Mouse (Mus musculus): ENCODE measurements around the gene Paox. TPM values are rescaled to one million over a fixed set of nuclear protein-coding genes. Genes with fewer than 3 reads are reported as not detected.
"Not testable (repeated sequence)": the region's sequence is repeated elsewhere in the genome, so short reads cannot be mapped to it uniquely, and the experiment has no call there.

Paox gene
- polyA plus RNA-seq, 1 experiment: 3.0 TPM

DNA sequence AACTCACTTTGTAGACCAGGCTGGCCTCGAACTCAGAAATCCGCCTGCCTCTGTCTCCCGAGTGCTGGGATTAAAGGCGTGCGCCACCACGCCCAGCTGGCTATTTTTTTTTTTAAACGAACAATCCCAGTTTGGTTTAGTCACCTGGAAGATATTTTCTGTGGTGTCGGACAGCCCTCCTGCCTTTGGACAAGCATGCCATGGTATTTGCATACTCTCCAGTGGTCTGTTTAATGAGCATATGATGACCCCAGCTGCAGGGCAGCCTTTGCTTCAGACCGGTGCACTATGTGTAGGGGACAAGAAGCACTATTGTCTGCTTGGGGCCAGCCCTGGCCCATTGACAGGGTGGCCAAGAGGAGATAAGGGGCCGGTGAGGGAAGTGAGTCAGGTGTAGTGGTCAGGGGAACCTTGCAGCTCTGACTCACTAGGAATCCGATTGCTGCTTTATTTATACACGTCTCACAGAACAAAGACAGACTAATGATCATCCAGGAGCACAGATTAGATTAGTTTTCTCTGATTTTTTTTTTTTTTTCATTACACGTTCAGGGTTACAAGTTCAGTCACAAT lies 5.8 kb downstream of the Paox start:
- H3K4me1 ChIP-seq (ENCODE audit: control insufficient read depth, insufficient read depth, low read length): peaks cover 9% of the 10 kb centered on the region
- no peak overlapping the region for H3K4me3 ChIP-seq (ENCODE audit: control insufficient read depth, low read depth, low read length)
- H3K36me3 ChIP-seq (ENCODE audit: control insufficient read depth, insufficient read depth, low read length): no peaks in the 10 kb centered on the region
- TF ChIP-seq POLR2A (IDR thresholded peaks at IDR 0.05; ENCODE audit: control insufficient read depth, low read depth, low read length): no peak
- TF ChIP-seq CTCF (IDR thresholded peaks at IDR 0.05; ENCODE audit: control insufficient read depth, insufficient read depth, insufficient replicate concordance, low read depth, low read length): no peak
- no peak overlapping the region for H3K27ac ChIP-seq (ENCODE audit: control insufficient read depth, insufficient read depth, low read depth, low read length)
- no peaks in the 10 kb centered on the region for H3K27me3 ChIP-seq (ENCODE audit: control insufficient read depth, insufficient read depth, low read length)

DNA sequence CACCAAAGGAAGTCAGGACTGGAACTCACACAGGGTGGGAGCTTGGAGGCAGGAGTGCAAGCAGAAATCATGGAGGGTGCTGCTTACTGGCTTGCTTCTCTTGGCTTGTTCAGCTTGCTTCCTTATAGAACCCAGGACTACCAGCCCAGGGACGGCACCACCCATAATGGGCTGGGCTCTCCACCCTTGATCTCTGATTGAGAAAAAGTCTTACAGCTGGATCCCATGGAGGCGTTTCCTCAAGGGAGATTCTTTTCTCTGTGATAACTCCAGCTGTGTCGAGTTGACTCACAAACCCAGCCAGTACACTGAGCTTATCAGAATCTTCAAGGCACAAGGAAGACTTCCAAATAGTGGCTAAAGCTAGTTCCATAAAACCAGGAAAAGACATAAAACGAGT lies 7.2 kb downstream of the Paox start:
- H3K4me1 ChIP-seq (ENCODE audit: control insufficient read depth, insufficient read depth, low read length): peaks cover 11% of the 10 kb centered on the region
- H3K27me3 ChIP-seq (ENCODE audit: control insufficient read depth, insufficient read depth, low read length): no peaks in the 10 kb centered on the region
- H3K36me3 ChIP-seq (ENCODE audit: control insufficient read depth, insufficient read depth, low read length): no peaks in the 10 kb centered on the region
- TF ChIP-seq POLR2A (IDR thresholded peaks at IDR 0.05; ENCODE audit: control insufficient read depth, low read depth, low read length) (no peak), CTCF (IDR thresholded peaks at IDR 0.05; ENCODE audit: control insufficient read depth, insufficient read depth, insufficient replicate concordance, low read depth, low read length) (no peak)
- H3K27ac ChIP-seq (ENCODE audit: control insufficient read depth, insufficient read depth, low read depth, low read length): no peak overlapping the region
- H3K4me3 ChIP-seq (ENCODE audit: control insufficient read depth, low read depth, low read length): no peak overlapping the region

DNA sequence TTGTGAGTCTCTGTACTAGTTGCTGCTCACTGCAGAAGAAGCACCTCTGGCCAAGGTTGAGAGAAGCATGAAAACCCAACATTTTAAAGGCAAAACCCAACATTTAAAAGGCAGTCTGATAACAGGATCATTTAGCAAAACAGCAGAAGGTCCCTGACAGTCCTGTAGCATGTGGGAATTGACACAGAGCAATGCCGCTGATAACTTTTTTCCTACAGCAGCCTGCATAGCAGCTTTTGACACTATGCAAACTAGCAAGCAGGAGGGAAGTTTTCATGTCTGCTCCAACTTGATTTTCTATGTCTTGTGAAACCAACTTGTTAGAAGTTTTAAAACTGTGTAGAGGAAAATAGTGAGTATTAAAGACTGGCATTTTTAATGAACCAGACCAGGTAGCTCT lies 8.8 kb downstream of the Paox start:
- no peaks in the 10 kb centered on the region for H3K36me3 ChIP-seq (ENCODE audit: control insufficient read depth, insufficient read depth, low read length)
- TF ChIP-seq POLR2A (IDR thresholded peaks at IDR 0.05; ENCODE audit: control insufficient read depth, low read depth, low read length) (no peak), CTCF (IDR thresholded peaks at IDR 0.05; ENCODE audit: control insufficient read depth, insufficient read depth, insufficient replicate concordance, low read depth, low read length) (no peak)
- H3K27ac ChIP-seq (ENCODE audit: control insufficient read depth, insufficient read depth, low read depth, low read length): no peak overlapping the region
- H3K27me3 ChIP-seq (ENCODE audit: control insufficient read depth, insufficient read depth, low read length): no peaks in the 10 kb centered on the region
- peaks cover 11% of the 10 kb centered on the region for H3K4me1 ChIP-seq (ENCODE audit: control insufficient read depth, insufficient read depth, low read length)
- H3K4me3 ChIP-seq (ENCODE audit: control insufficient read depth, low read depth, low read length): no peak overlapping the region

DNA sequence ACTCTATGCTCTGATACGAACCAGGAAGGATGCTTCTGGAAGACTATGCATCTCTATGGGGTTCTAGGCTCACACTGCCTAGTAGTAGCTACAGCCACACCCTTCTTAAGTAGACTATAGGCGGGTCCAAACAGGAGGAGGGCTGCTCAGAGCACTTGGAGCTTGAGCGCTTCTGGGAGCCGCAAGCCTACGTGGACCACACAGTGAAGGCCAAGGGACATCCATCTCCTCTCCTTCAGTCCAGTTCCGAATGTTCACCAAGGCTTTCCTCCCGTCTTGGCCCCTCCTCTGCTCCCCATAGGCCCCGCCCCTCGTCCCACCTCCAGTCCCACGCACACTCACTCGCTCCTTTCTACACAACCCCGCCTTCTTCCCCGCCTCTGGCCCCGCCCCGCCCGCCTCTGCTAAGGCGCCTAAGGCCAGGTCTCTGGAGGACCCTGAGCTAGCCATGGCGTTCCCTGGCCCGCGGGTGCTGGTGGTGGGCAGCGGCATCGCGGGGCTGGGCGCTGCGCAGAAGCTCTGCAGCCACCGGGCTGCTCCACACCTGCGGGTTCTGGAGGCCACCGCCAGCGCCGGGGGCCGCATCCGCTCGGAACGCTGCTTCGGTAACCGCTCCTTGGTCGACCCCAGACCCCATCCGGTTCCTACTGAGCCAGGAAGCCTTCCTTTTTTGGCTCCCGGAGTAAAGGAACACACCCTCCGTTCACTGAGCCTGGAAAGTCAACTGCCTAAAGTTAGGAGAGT lies 9.9 kb downstream of the Paox start:
- no peaks in the 10 kb centered on the region for H3K27me3 ChIP-seq (ENCODE audit: control insufficient read depth, insufficient read depth, low read length)
- H3K27ac ChIP-seq (ENCODE audit: control insufficient read depth, insufficient read depth, low read depth, low read length): peak overlapping the region; percentile 47
- TF ChIP-seq POLR2A (IDR thresholded peaks at IDR 0.05; ENCODE audit: control insufficient read depth, low read depth, low read length) (0 out of 2 replicates have a peak, but pooled peaks have one; percentile 48), CTCF (IDR thresholded peaks at IDR 0.05; ENCODE audit: control insufficient read depth, insufficient read depth, insufficient replicate concordance, low read depth, low read length) (no peak)
- peaks cover 11% of the 10 kb centered on the region for H3K4me1 ChIP-seq (ENCODE audit: control insufficient read depth, insufficient read depth, low read length)
- H3K4me3 ChIP-seq (ENCODE audit: control insufficient read depth, low read depth, low read length): peak overlapping the region; percentile 71
- H3K36me3 ChIP-seq (ENCODE audit: control insufficient read depth, insufficient read depth, low read length): no peaks in the 10 kb centered on the region

DNA sequence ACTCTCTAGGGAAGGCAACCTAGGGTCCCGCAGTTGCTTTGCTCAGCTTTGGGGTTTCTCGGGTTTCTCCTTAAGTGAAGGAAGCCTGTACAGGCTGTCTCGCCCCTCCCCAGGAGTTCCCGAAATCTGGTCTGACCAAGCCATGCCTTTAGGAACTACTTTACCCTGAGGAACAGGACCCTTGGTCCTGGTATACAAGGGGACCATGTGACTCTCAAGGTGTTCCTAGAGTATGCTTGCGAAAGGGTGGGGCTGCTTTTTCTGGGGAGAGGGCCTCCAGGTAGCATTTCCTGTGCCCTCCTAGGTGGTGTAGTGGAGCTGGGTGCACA lies 10.4 kb downstream of the Paox start:
- Histone ChIP-seq H3K4me3 (ENCODE audit: control insufficient read depth, low read depth, low read length) (peak overlapping the region; percentile 71), H3K4me1 (ENCODE audit: control insufficient read depth, insufficient read depth, low read length) (peaks cover 11% of the 10 kb centered on the region), H3K27ac (ENCODE audit: control insufficient read depth, insufficient read depth, low read depth, low read length) (peak overlapping the region; percentile 47; the same call in 1 of the 2 replicates), H3K36me3 (ENCODE audit: control insufficient read depth, insufficient read depth, low read length) (no peaks in the 10 kb centered on the region), H3K27me3 (ENCODE audit: control insufficient read depth, insufficient read depth, low read length) (no peaks in the 10 kb centered on the region)
- TF ChIP-seq CTCF (IDR thresholded peaks at IDR 0.05; ENCODE audit: control insufficient read depth, insufficient read depth, insufficient replicate concordance, low read depth, low read length): no peak
- TF ChIP-seq POLR2A (IDR thresholded peaks at IDR 0.05; ENCODE audit: control insufficient read depth, low read depth, low read length): no peak

DNA sequence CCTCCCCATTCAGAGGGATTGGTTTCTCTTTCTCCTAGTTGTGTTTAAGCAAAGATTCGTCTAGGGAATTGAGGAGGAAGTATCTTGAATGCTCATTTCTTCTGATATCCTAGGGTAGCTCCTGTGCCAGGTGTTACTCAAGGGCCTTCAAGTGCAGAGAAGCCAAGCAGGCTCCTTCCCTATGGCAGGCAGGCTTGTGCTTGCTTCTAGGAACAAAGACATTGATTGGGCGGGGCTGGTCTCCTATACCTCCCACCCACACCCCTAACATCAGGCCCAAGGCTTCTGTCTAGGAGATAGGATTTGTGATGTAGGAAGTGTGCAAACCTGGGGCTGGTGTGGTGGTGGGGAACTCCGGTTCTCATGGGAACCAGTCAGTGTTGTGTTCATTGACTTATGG lies 11.3 kb downstream of the Paox start:
- Histone ChIP-seq H3K27ac (ENCODE audit: control insufficient read depth, insufficient read depth, low read depth, low read length) (no peak overlapping the region), H3K36me3 (ENCODE audit: control insufficient read depth, insufficient read depth, low read length) (no peaks in the 10 kb centered on the region), H3K4me1 (ENCODE audit: control insufficient read depth, insufficient read depth, low read length) (peaks cover 11% of the 10 kb centered on the region), H3K27me3 (ENCODE audit: control insufficient read depth, insufficient read depth, low read length) (no peaks in the 10 kb centered on the region), H3K4me3 (ENCODE audit: control insufficient read depth, low read depth, low read length) (no peak overlapping the region)
- no peak for TF ChIP-seq CTCF (IDR thresholded peaks at IDR 0.05; ENCODE audit: control insufficient read depth, insufficient read depth, insufficient replicate concordance, low read depth, low read length)
- TF ChIP-seq POLR2A (IDR thresholded peaks at IDR 0.05; ENCODE audit: control insufficient read depth, low read depth, low read length): no peak

DNA sequence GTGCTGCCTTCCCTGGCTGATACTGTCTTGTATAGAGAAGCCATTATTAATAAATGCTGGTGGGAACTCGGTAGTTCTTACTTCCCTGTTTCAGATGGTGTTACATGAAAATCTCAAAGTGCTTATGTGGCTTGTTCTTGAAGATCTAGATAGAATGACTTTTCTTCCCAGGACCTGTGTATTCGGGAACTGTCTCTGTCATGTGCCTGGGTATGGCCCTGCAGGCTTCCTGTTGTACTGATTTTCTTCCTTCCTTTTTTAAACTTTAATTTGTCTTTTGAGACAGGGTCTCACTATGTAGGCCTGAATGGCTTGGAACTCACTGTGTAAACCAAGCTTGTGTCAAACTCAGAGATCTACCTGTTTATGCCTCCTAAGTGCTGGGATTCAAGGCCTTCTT lies 12.3 kb downstream of the Paox start:
- Histone ChIP-seq H3K27ac (ENCODE audit: control insufficient read depth, insufficient read depth, low read depth, low read length) (no peak overlapping the region), H3K36me3 (ENCODE audit: control insufficient read depth, insufficient read depth, low read length) (no peaks in the 10 kb centered on the region), H3K4me1 (ENCODE audit: control insufficient read depth, insufficient read depth, low read length) (peaks cover 11% of the 10 kb centered on the region), H3K27me3 (ENCODE audit: control insufficient read depth, insufficient read depth, low read length) (no peaks in the 10 kb centered on the region), H3K4me3 (ENCODE audit: control insufficient read depth, low read depth, low read length) (no peak overlapping the region)
- TF ChIP-seq CTCF (IDR thresholded peaks at IDR 0.05; ENCODE audit: control insufficient read depth, insufficient read depth, insufficient replicate concordance, low read depth, low read length) (no peak), POLR2A (IDR thresholded peaks at IDR 0.05; ENCODE audit: control insufficient read depth, low read depth, low read length) (no peak)

DNA sequence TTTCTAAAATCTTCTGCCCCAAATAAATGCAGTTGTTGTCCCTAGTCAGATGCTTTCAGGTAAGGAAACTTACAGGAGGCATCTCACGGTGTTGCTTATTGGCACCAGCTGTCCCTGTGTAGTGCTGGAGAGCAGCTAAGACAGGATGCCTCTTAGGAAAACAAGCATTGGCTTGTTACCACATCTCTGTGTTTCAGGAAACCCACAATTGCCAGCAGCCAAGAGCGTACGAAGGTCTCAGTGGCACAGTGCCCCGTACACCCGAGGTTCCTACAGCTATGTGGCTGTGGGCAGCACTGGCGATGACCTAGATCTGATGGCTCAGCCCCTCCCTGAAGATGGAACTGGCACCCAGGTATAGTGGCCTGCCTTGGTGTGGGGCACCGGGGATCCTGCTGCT lies 16.6 kb downstream of the Paox start:
- not testable (repeated sequence) for H3K4me1 ChIP-seq (ENCODE audit: control insufficient read depth, insufficient read depth, low read length); H3K4me3 ChIP-seq (ENCODE audit: control insufficient read depth, low read depth, low read length); H3K27me3 ChIP-seq (ENCODE audit: control insufficient read depth, insufficient read depth, low read length); H3K27ac ChIP-seq (ENCODE audit: control insufficient read depth, insufficient read depth, low read depth, low read length); H3K36me3 ChIP-seq (ENCODE audit: control insufficient read depth, insufficient read depth, low read length)

DNA sequence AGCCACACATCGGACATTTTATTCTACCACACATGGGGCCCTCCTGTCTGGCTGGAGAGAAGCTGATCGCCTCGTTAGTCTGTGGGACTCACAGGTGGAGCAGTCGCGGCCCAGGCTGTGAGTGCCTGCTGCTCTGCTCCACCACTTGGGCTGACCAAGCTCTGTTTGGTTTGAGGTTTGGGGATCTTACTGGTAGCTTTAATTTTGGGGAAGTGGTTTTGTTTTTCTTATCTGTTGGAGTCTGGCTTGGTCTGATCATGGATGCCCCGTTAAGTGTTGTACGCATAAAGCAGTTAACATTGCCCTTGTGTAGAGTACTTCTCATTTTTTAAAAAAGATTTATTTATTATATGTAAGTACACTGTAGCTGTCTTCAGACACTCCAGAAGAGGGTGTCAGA lies 18.4 kb downstream of the Paox start:
- not testable (repeated sequence) for H3K4me1 ChIP-seq (ENCODE audit: control insufficient read depth, insufficient read depth, low read length); H3K4me3 ChIP-seq (ENCODE audit: control insufficient read depth, low read depth, low read length); H3K27me3 ChIP-seq (ENCODE audit: control insufficient read depth, insufficient read depth, low read length); H3K27ac ChIP-seq (ENCODE audit: control insufficient read depth, insufficient read depth, low read depth, low read length); H3K36me3 ChIP-seq (ENCODE audit: control insufficient read depth, insufficient read depth, low read length)
